Mouse (Mus musculus): ENCODE results near the gene Adcy5.

The Adcy5 gene

GRCm38 (mm10) chr16:35270353-35270934 lies 115.8 kb downstream of the Adcy5 start:
- peak; percentile 62 to 92 for DNase-seq (ENCODE audit: low spot score in 2 of 2)

- DNase-seq (ENCODE audit: low spot score in 2 of 2): no peak
Observed at GRCm38 (mm10) chr16:35270945-35271344, 116.3 kb downstream of the Adcy5 start.

GRCm38 (mm10) chr16:35271572-35271971 lies 116.9 kb downstream of the Adcy5 start:
- no peak for DNase-seq (ENCODE audit: low spot score in 2 of 2)

GRCm38 (mm10) chr16:35272417-35272816 lies 117.7 kb downstream of the Adcy5 start:
- no peak for DNase-seq (ENCODE audit: low spot score in 2 of 2)

GRCm38 (mm10) chr16:35278166-35278565 lies 123.5 kb downstream of the Adcy5 start:
- DNase-seq (ENCODE audit: low spot score in 2 of 2): no peak

GRCm38 (mm10) chr16:35282456-35282855 lies 127.8 kb downstream of the Adcy5 start:
- DNase-seq (ENCODE audit: low spot score in 2 of 2): no peak

GRCm38 (mm10) chr16:35285821-35286220 lies 131.1 kb downstream of the Adcy5 start:
- DNase-seq (ENCODE audit: low spot score in 2 of 2): no peak

GRCm38 (mm10) chr16:35287244-35287643 lies 132.6 kb downstream of the Adcy5 start:
- DNase-seq (ENCODE audit: low spot score in 2 of 2): no peak

- no peak for DNase-seq (ENCODE audit: low spot score in 2 of 2)
Observed at GRCm38 (mm10) chr16:35297786-35298185, 143.1 kb downstream of the Adcy5 start.

GRCm38 (mm10) chr16:35300156-35300555 lies 145.5 kb downstream of the Adcy5 start:
- DNase-seq (ENCODE audit: low spot score in 2 of 2): no peak

- DNase-seq (ENCODE audit: low spot score in 2 of 2): no peak
Observed at GRCm38 (mm10) chr16:35302441-35303280, 148.0 kb downstream of the Adcy5 start.

GRCm38 (mm10) chr16:35303721-35304120 lies 149.0 kb downstream of the Adcy5 start:
- DNase-seq (ENCODE audit: low spot score in 2 of 2): no peak

- no peak for DNase-seq (ENCODE audit: low spot score in 2 of 2)
Observed at GRCm38 (mm10) chr16:35304416-35304815, 149.7 kb downstream of the Adcy5 start.

GRCm38 (mm10) chr16:35305226-35305625 lies 150.5 kb downstream of the Adcy5 start:
- DNase-seq (ENCODE audit: low spot score in 2 of 2): no peak

GRCm38 (mm10) chr16:35306631-35307030 lies 152.0 kb downstream of the Adcy5 start:
- no peak for DNase-seq (ENCODE audit: low spot score in 2 of 2)

GRCm38 (mm10) chr16:35307331-35307730 lies 152.7 kb downstream of the Adcy5 start:
- no peak for DNase-seq (ENCODE audit: low spot score in 2 of 2)

- DNase-seq (ENCODE audit: low spot score in 2 of 2): no peak
Observed at GRCm38 (mm10) chr16:35308016-35308415, 153.3 kb downstream of the Adcy5 start.

- no peak for DNase-seq (ENCODE audit: low spot score in 2 of 2)
Observed at GRCm38 (mm10) chr16:35308486-35309143, 153.9 kb downstream of the Adcy5 start.

GRCm38 (mm10) chr16:35309634-35310033 lies 155.0 kb downstream of the Adcy5 start:
- DNase-seq (ENCODE audit: low spot score in 2 of 2): no peak

- DNase-seq (ENCODE audit: low spot score in 2 of 2): no peak
Observed at GRCm38 (mm10) chr16:35310551-35311110, 156.0 kb downstream of the Adcy5 start.

- no peak for DNase-seq (ENCODE audit: low spot score in 2 of 2)
Observed at GRCm38 (mm10) chr16:35311586-35311985, 156.9 kb downstream of the Adcy5 start.

- DNase-seq (ENCODE audit: low spot score in 2 of 2): no peak
Observed at GRCm38 (mm10) chr16:35315496-35315895, 160.8 kb downstream of the Adcy5 start.
